Mouse (Mus musculus) MEL (cell line): Measurements from ENCODE around the gene Dgke. TPM values are rescaled to one million over a fixed set of nuclear protein-coding genes. Genes with fewer than 3 reads are reported as not detected.
A peak's percentile ranks its signal among the peaks of the same experiment; 100 is the strongest.

Source experiments
- DNase-seq: peaks from one replicate; pipeline ENCODE4 v3.0.0; 2011; ENCODE audit warnings: low read depth, low spot score
- H3K27ac ChIP-seq: 2 replicates; pipeline ENCODE4 v1.5.1; 2012; ENCODE audit warnings: low read depth, mild to moderate bottlenecking, control low read depth, low read length, moderate library complexity; ENCODE audit not compliant: control insufficient read depth
- H3K27me3 ChIP-seq, 2 experiments: fragments of 150-350 bp in 1 of 2; sonication (generic) in 1 of 2; 2 replicates each; pipeline ENCODE4 v1.6.1; 2012; ENCODE audit warnings: low read length in 2 of 2, mild to moderate bottlenecking in 2 of 2, improper control_type of control experiment in 1 of 2, moderate library complexity in 1 of 2; ENCODE audit not compliant: insufficient read depth in 2 of 2, control insufficient read depth in 1 of 2
- H3K36me3 ChIP-seq, 2 experiments: 2 replicates each; pipeline ENCODE4 v1.6.1; 2012 to 2014; ENCODE audit warnings: low read length in 2 of 2, improper control_type of control experiment in 1 of 2, inconsistent platforms in 1 of 2, mild to moderate bottlenecking in 1 of 2; ENCODE audit not compliant: insufficient read depth in 2 of 2, control insufficient read depth in 1 of 2
- H3K4me1 ChIP-seq, 2 experiments: fragments of 150-350 bp in 1 of 2; sonication (generic) in 1 of 2; 2 replicates each; pipeline ENCODE4 v1.6.1; 2012; ENCODE audit warnings: low read length in 2 of 2, improper control_type of control experiment in 1 of 2, mild to moderate bottlenecking in 1 of 2; ENCODE audit not compliant: insufficient read depth in 2 of 2, control insufficient read depth in 1 of 2
- H3K4me3 ChIP-seq, 2 experiments: fragments of 150-350 bp in 1 of 2; sonication (generic) in 1 of 2; 2 replicates each; pipeline ENCODE4 v1.5.1; 2012; ENCODE audit warnings: low read depth in 2 of 2, low read length in 2 of 2, mild to moderate bottlenecking in 2 of 2, moderate library complexity in 2 of 2, control low read depth in 1 of 2, improper control_type of control experiment in 1 of 2; ENCODE audit not compliant: control insufficient read depth in 1 of 2, insufficient read depth in 1 of 2
- H3K79me2 ChIP-seq: 2 replicates; pipeline ENCODE4 v1.6.1; 2012; ENCODE audit warnings: mild to moderate bottlenecking, low read length, moderate library complexity; ENCODE audit not compliant: control insufficient read depth, poor library complexity, insufficient read depth
- H3K9ac ChIP-seq: 2 replicates; pipeline ENCODE4 v1.6.1; 2012; ENCODE audit warnings: low read depth, mild to moderate bottlenecking, control low read depth, low read length, moderate library complexity; ENCODE audit not compliant: control insufficient read depth, poor library complexity, severe bottlenecking
- H3K9me3 ChIP-seq: fragments of 150-350 bp; sonication (generic); replicated peaks from 2 replicates; pipeline ENCODE4 v1.6.1; 2012; ENCODE audit warnings: mild to moderate bottlenecking, low read length, improper control_type of control experiment, moderate library complexity; ENCODE audit not compliant: insufficient read depth
- BHLHE40 ChIP-seq: IDR thresholded peaks from 2 replicates; pipeline ENCODE4 v1.6.1; 2012; ENCODE audit warnings: low read depth, mild to moderate bottlenecking, inconsistent platforms, low read length, improper control_type of control experiment, borderline replicate concordance
- CHD2 ChIP-seq: IDR thresholded peaks from 2 replicates; pipeline ENCODE4 v1.6.1; 2011; ENCODE audit warnings: low read length, improper control_type of control experiment
- CTCF ChIP-seq, 3 experiments: IDR thresholded peaks in 2 of 3; conservative IDR thresholded peaks in 1 of 3; 2 replicates each; pipeline ENCODE4 v1.5.1; 2011 to 2012; ENCODE audit warnings: low read length in 3 of 3, low read depth in 2 of 3, mild to moderate bottlenecking in 2 of 3, improper control_type of control experiment in 1 of 3, inconsistent platforms in 1 of 3, mixed read lengths in 1 of 3, moderate library complexity in 1 of 3; ENCODE audit not compliant: control insufficient read depth in 1 of 3, insufficient read depth in 1 of 3, poor library complexity in 1 of 3, severe bottlenecking in 1 of 3
- E2F4 ChIP-seq: IDR thresholded peaks from 2 replicates; pipeline ENCODE4 v1.6.1; 2011; ENCODE audit warnings: low read depth, low read length, improper control_type of control experiment, borderline replicate concordance
- ELF1 ChIP-seq: IDR thresholded peaks from 2 replicates; pipeline ENCODE4 v1.6.1; 2014; ENCODE audit warnings: low read depth, mild to moderate bottlenecking, inconsistent platforms, low read length, improper control_type of control experiment, moderate library complexity
- EP300 ChIP-seq, 2 experiments: IDR thresholded peaks; 2 replicates each; pipeline ENCODE4 v1.6.1; 2011; ENCODE audit warnings: improper control_type of control experiment in 2 of 2, low read length in 2 of 2, low read depth in 1 of 2, mild to moderate bottlenecking in 1 of 2
- GATA1 ChIP-seq: IDR thresholded peaks from 2 replicates; pipeline ENCODE4 v1.6.1; 2011; ENCODE audit warnings: low read depth, low read length, improper control_type of control experiment
- HCFC1 ChIP-seq: IDR thresholded peaks from 2 replicates; pipeline ENCODE4 v1.6.1; 2012; ENCODE audit warnings: low read depth, mild to moderate bottlenecking, inconsistent platforms, low read length, improper control_type of control experiment, moderate library complexity
- JUND ChIP-seq: IDR thresholded peaks from 2 replicates; pipeline ENCODE4 v1.6.1; 2011; ENCODE audit warnings: low read depth, mild to moderate bottlenecking, improper control_type of control experiment, low read length
- KAT2A ChIP-seq: conservative IDR thresholded peaks from 2 replicates; pipeline ENCODE4 v1.6.1; 2012; ENCODE audit warnings: low read depth, low read length, improper control_type of control experiment, inconsistent platforms
- MAFK ChIP-seq: IDR thresholded peaks from 2 replicates; pipeline ENCODE4 v1.6.1; 2011; ENCODE audit warnings: low read depth, mild to moderate bottlenecking, low read length, improper control_type of control experiment, borderline replicate concordance
- MAX ChIP-seq: IDR thresholded peaks from 2 replicates; pipeline ENCODE4 v1.6.1; 2011; ENCODE audit warnings: low read length, improper control_type of control experiment
- MAZ ChIP-seq: IDR thresholded peaks from 2 replicates; pipeline ENCODE4 v1.6.1; 2012; ENCODE audit warnings: low read depth, mild to moderate bottlenecking, inconsistent platforms, low read length, improper control_type of control experiment
- MEF2A ChIP-seq: IDR thresholded peaks from 2 replicates; pipeline ENCODE4 v1.6.1; 2014; ENCODE audit warnings: low read depth, mild to moderate bottlenecking, inconsistent platforms, low read length, improper control_type of control experiment; ENCODE audit not compliant: poor library complexity, insufficient replicate concordance, severe bottlenecking; ENCODE audit errors: extremely low read depth
- MXI1 ChIP-seq: IDR thresholded peaks from 2 replicates; pipeline ENCODE4 v1.6.1; 2011; ENCODE audit warnings: mild to moderate bottlenecking, low read depth, low read length, improper control_type of control experiment
- MYB ChIP-seq: IDR thresholded peaks from 2 replicates; pipeline ENCODE4 v1.6.1; 2011; ENCODE audit warnings: mild to moderate bottlenecking, low read depth, low read length, improper control_type of control experiment
- NELFE ChIP-seq: IDR thresholded peaks from 2 replicates; pipeline ENCODE4 v1.6.1; 2011; ENCODE audit warnings: low read depth, low read length, improper control_type of control experiment
- NRF1 ChIP-seq: IDR thresholded peaks from 2 replicates; pipeline ENCODE4 v1.6.1; 2014; ENCODE audit warnings: low read depth, mild to moderate bottlenecking, inconsistent platforms, low read length, improper control_type of control experiment, moderate library complexity; ENCODE audit not compliant: poor library complexity, insufficient read depth, severe bottlenecking
- RAD21 ChIP-seq: IDR thresholded peaks from 2 replicates; pipeline ENCODE4 v1.6.1; 2011; ENCODE audit warnings: mild to moderate bottlenecking, low read depth, low read length, improper control_type of control experiment
- RCOR1 ChIP-seq: IDR thresholded peaks from 2 replicates; pipeline ENCODE4 v1.6.1; 2012; ENCODE audit warnings: low read depth, mild to moderate bottlenecking, inconsistent platforms, low read length, improper control_type of control experiment
- SIN3A ChIP-seq: IDR thresholded peaks from 2 replicates; pipeline ENCODE4 v1.6.1; 2012; ENCODE audit warnings: low read length, improper control_type of control experiment, inconsistent platforms
- SMC3 ChIP-seq: IDR thresholded peaks from 2 replicates; pipeline ENCODE4 v1.6.1; 2011; ENCODE audit warnings: low read depth, low read length, improper control_type of control experiment
- TAL1 ChIP-seq: IDR thresholded peaks from 2 replicates; pipeline ENCODE4 v1.6.1; 2012; ENCODE audit warnings: mild to moderate bottlenecking, inconsistent platforms, low read length, moderate library complexity, mixed read lengths
- TBP ChIP-seq: IDR thresholded peaks from 2 replicates; pipeline ENCODE4 v1.8.0; 2011; ENCODE audit warnings: low read depth, low read length, improper control_type of control experiment
- ZC3H11A ChIP-seq: IDR thresholded peaks from 2 replicates; pipeline ENCODE4 v1.6.1; 2012; ENCODE audit warnings: low read depth, mild to moderate bottlenecking, inconsistent platforms, low read length, improper control_type of control experiment
- polyA plus RNA-seq, 2 experiments: library from polyadenylated mRNA; stranded (reverse) in 1 of 2; unstranded in 1 of 2; fragments of >175 nt in 1 of 2; fragments of >200 nt in 1 of 2; gene quantifications; 2 replicates each; pipeline versions ENCODE4 v1.2.1 to v1.2.4; 2012; ENCODE audit warnings: low replicate concordance in 2 of 2, low read depth in 1 of 2; ENCODE audit not compliant: insufficient read length in 2 of 2, insufficient read depth in 1 of 2, missing spikeins in 1 of 2
- total RNA-seq: library from RNA; depleted of rRNA; stranded (reverse); fragments of 300-350 nt; gene quantifications from 2 replicates; pipeline ENCODE4 v1.2.3, GENCODE M21; 2012

Dgke gene
- total and polyA plus RNA-seq, 3 experiments: 5.2 to 6.4 TPM; not detected in 1

DNA sequence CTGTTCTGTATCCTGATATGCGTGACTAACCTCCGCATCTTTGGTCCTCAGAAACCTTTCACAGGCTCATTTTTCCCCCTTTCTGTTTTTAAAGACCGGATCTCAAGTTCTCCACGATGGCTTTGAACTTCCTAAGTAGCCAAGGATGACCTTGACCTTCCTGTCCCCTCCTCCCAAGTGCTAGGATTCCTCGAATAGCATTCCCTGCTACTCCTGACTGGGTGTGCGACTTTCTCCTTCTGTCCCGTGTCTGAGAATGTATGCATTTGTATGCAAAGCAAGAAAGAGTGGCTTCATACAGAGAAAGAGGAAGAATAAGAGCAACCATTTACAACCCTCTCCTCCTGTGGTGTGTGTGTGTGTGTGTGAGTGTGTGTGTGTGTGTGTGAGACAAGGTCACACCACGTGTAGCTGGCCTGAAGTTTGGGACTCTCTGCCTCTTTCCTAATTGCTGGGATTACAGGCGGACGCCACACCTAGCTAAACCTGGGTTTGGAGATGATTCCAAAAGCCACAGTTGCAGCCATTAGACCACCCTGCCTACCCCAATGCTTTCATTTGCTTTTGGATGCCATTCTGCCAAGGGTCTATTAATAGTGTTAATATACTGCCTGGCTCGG is 1.3 kb upstream of the Dgke start:
- DNase-seq: no peak
- H3K9ac ChIP-seq: no peak overlapping the region
- TF ChIP-seq SIN3A (peak; percentile 32; the same call in 1 of the 2 replicates), MXI1 (no peak), CTCF (IDR thresholded peaks at IDR 0.05 in 2 of 3, conservative IDR thresholded peaks at IDR 0.05 in 1 of 3; ENCODE audit: control insufficient read depth in 1 of 3, insufficient read depth in 1 of 3, low read depth in 2 of 3, low read length in 3 of 3, poor library complexity in 1 of 3, severe bottlenecking in 1 of 3) (no peak), HCFC1 (no peak)

DNA sequence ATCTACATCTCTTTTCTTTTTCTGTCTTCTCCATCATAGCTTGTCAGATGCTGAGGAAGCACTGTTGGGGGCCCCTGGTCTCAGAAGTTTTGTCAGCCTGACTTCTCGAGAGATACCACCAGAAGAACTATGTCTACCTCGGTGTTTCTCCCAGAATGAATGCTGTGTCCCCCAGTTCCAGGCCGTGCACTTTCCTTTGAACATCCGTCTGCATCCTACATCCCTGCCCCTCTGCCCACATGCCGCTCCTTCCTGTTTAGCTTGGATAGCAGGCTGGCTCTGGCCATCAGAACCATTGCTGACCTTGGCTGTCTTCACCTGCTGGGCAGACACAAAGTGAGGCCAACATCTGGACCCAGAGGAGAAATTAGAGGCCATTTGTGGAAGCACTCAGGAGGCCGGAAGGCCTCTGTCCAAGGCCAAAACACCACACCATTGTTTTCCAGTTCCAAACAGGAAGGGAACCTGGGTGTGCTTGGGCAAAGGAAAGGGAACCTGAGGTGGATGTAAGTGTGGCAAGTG is 712 bp upstream of the Dgke start:
- Histone ChIP-seq H3K9me3 (no peaks in the 10 kb centered on the region), H3K79me2 (no peaks in the 10 kb centered on the region), H3K27me3 (no peaks in the 10 kb centered on the region), H3K9ac (no peak overlapping the region), H3K4me1 (no peaks in the 10 kb centered on the region), H3K36me3 (peaks cover 0 to 6% of the 10 kb centered on the region in 2 experiments; a peak in 2 of 4 replicates), H3K4me3 (no peak overlapping the region), H3K27ac (no peak overlapping the region)
- TF ChIP-seq GATA1: no peak
- no peak for TF ChIP-seq KAT2A
- TF ChIP-seq SMC3: no peak
- TF ChIP-seq NELFE: no peak
- TF ChIP-seq MEF2A: no peak
- no peak for TF ChIP-seq RAD21
- no peak for TF ChIP-seq MXI1
- no peak for TF ChIP-seq RCOR1
- TF ChIP-seq MYB: no peak
- TF ChIP-seq TAL1: no peak
- DNase-seq: no peak

More for the DNA sequence above, 1.3 kb upstream of the Dgke start:
- H3K36me3 ChIP-seq: peaks cover 0 to 6% of the 10 kb centered on the region in 2 experiments; a peak in 2 of 4 replicates
- no peaks in the 10 kb centered on the region for H3K4me1 ChIP-seq
- no peaks in the 10 kb centered on the region for H3K9me3 ChIP-seq
- no peaks in the 10 kb centered on the region for H3K27me3 ChIP-seq
- no peaks in the 10 kb centered on the region for H3K79me2 ChIP-seq
- no peak overlapping the region for H3K4me3 ChIP-seq
- no peak overlapping the region for H3K27ac ChIP-seq

DNA sequence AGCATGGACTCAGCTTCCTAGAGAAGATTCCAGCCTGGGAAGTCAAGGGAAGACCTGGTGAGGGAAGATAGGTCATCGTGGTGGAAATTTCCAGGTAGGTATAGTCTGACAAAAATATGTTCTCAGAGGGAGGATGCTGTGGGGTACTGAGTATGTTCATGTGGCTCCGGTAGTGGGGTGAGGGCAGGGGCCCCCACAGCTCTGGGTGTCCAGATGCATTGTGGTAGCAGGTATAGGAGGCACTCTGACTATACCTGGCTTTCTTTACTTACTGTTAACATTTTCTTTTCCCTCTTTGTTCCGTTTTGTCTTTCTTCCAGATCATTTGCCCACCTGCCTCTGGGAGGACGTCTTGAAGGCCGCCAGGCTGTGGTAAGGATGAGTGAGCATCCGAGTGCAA is 524 bp downstream of the Dgke start:
- H3K27ac ChIP-seq: no peak overlapping the region
- no peak for DNase-seq
- H3K4me1 ChIP-seq: peaks cover 0 to 2% of the 10 kb centered on the region in 2 experiments; a peak in 1 of 4 replicates
- no peaks in the 10 kb centered on the region for H3K27me3 ChIP-seq
- no peak overlapping the region for H3K4me3 ChIP-seq
- H3K36me3 ChIP-seq: peaks cover 0 to 9% of the 10 kb centered on the region in 2 experiments; a peak in 2 of 4 replicates
- H3K79me2 ChIP-seq: no peaks in the 10 kb centered on the region
- H3K9ac ChIP-seq: no peak overlapping the region
- no peaks in the 10 kb centered on the region for H3K9me3 ChIP-seq
- no peak for TF ChIP-seq E2F4
- TF ChIP-seq ELF1: no peak
- TF ChIP-seq RAD21: no peak
- no peak for TF ChIP-seq NRF1
- TF ChIP-seq KAT2A: no peak
- TF ChIP-seq BHLHE40: no peak
- no peak for TF ChIP-seq MXI1
- no peak for TF ChIP-seq EP300 (IDR thresholded peaks at IDR 0.05; ENCODE audit: low read depth in 1 of 2, low read length in 2 of 2)
- no peak for TF ChIP-seq CHD2
- no peak for TF ChIP-seq MYB
- TF ChIP-seq MAFK: no peak
- TF ChIP-seq MAX: no peak
- TF ChIP-seq MEF2A: no peak
- no peak for TF ChIP-seq JUND
- no peak for TF ChIP-seq SMC3
- TF ChIP-seq MAZ: no peak
- TF ChIP-seq TBP: no peak
- TF ChIP-seq ZC3H11A: no peak
- TF ChIP-seq SIN3A: no peak
